21 mouse cellular contexts compared by ENCODE assay signal in genomic region chr10:96201891-96202290, GRCm38 (mm10).
A peak's percentile ranks its signal among the peaks of the same experiment; 100 is the strongest.
DNase-seq lines count a peak whose midpoint lies in the region; ATAC-seq and TF ChIP-seq lines count a peak whose summit lies in the region.
"Had no signal": no experiment of that assay in that cellular context is flagged by ENCODE, and none has a peak within 500 bp of the region (broad histone marks: within the 10 kb centered on the region; RNA-seq: fewer than 3 reads in every experiment).

No protein-coding gene starts in this region.

- no peak overlapping the region for H3K4me2 ChIP-seq in limb, embryonic 11.5 days (ENCODE audit: low read depth, severe bottlenecking)
- H3K4me2 ChIP-seq in kidney, embryonic 14.5 days (replicated peaks; ENCODE audit: low read depth, low read length), result no peak overlapping the region
- no peak overlapping the region for H3K4me2 ChIP-seq in hindbrain, embryonic 11.5 days (replicated peaks; ENCODE audit: low read depth, low read length)
- H3K4me2 ChIP-seq: embryonic facial prominence, embryonic 13.5 days; hindbrain, embryonic 13.5 days; midbrain, embryonic 13.5 days had no signal

- H3K27ac ChIP-seq in limb, embryonic 11.5 days (replicated peaks; ENCODE audit: low read depth, low read length), result no peak overlapping the region
- no peak overlapping the region for H3K27ac ChIP-seq in limb, embryonic 10.5 days
- no peak overlapping the region; the same call in 1 of the 2 replicates for H3K27ac ChIP-seq in thymus, adult 2 months (ENCODE audit: control insufficient read depth, insufficient read depth, low read length)
- H3K27ac ChIP-seq in kidney, embryonic 14.5 days (ENCODE audit: low read depth, low read length), result no peak overlapping the region
- no peak overlapping the region for H3K27ac ChIP-seq in hindbrain, embryonic 11.5 days (ENCODE audit: low read depth, low read length)
- H3K27ac ChIP-seq: embryonic facial prominence, embryonic 13.5 days; kidney, postnatal 0 days; left cerebral cortex, adult 2 months; midbrain, embryonic 13.5 days; neural tube, embryonic 13.5 days had no signal

- H3K9me3 ChIP-seq in limb, embryonic 11.5 days (ENCODE audit: control insufficient read depth, low read length), result no peaks in the 10 kb centered on the region
- H3K9me3 ChIP-seq in limb, embryonic 10.5 days (replicated peaks), result no peaks in the 10 kb centered on the region
- peaks cover 5% of the 10 kb centered on the region; the same call in 1 of the 2 replicates for H3K9me3 ChIP-seq in kidney, embryonic 14.5 days (ENCODE audit: control insufficient read depth, low read length)
- H3K9me3 ChIP-seq in hindbrain, embryonic 11.5 days (ENCODE audit: control insufficient read depth, low read length), result no peaks in the 10 kb centered on the region
- H3K9me3 ChIP-seq: embryonic facial prominence, embryonic 13.5 days; heart, embryonic 12.5 days; hindbrain, embryonic 13.5 days; midbrain, embryonic 13.5 days; neural tube, embryonic 13.5 days had no signal

- peak; percentile 35 for DNase-seq in limb, embryonic 11.5 days (ENCODE audit: low spot score)
- no peak for DNase-seq in limb, embryonic 10.5 days (ENCODE audit: low spot score)
- peak; percentile 35 for DNase-seq in thymus, postnatal 4 days
- DNase-seq in thymus, adult 2 months, result no peak
- DNase-seq in forelimb bud, embryonic 11.5 days (ENCODE audit: low read depth, low spot score), result peak; percentile 16
- no peak for DNase-seq in hindbrain, embryonic 11.5 days (ENCODE audit: low spot score)
- DNase-seq: adrenal gland, postnatal 36 days; cerebellum, adult 9-10 months; gastrocnemius, postnatal 14 days; heart, postnatal 14 days; kidney, adult 18-20 months; right cerebral cortex, adult 18-20 months had no signal

- TF ChIP-seq POLR2A in thymus, adult 2 months (IDR thresholded peaks at IDR 0.05; ENCODE audit: control insufficient read depth, extremely low read depth, insufficient read depth, low read length, poor library complexity), result no peak

- H3K27me3 ChIP-seq in limb, embryonic 11.5 days (ENCODE audit: control insufficient read depth, insufficient read depth, low read length), result no peaks in the 10 kb centered on the region
- H3K27me3 ChIP-seq in limb, embryonic 10.5 days (ENCODE audit: low read depth, poor library complexity, severe bottlenecking), result no peaks in the 10 kb centered on the region
- no peaks in the 10 kb centered on the region for H3K27me3 ChIP-seq in thymus, adult 2 months (ENCODE audit: control insufficient read depth, insufficient read depth, low read length)
- H3K27me3 ChIP-seq in kidney, embryonic 14.5 days (ENCODE audit: control insufficient read depth, insufficient read depth, low read length), result no peaks in the 10 kb centered on the region
- no peaks in the 10 kb centered on the region for H3K27me3 ChIP-seq in hindbrain, embryonic 11.5 days (ENCODE audit: control insufficient read depth, insufficient read depth, low read length)
- H3K27me3 ChIP-seq: embryonic facial prominence, embryonic 13.5 days; heart, embryonic 12.5 days; hindbrain, embryonic 13.5 days; midbrain, embryonic 13.5 days; neural tube, embryonic 13.5 days had no signal

- H3K4me1 ChIP-seq in limb, embryonic 11.5 days (ENCODE audit: control insufficient read depth, insufficient read depth, low read length), result no peaks in the 10 kb centered on the region
- H3K4me1 ChIP-seq in limb, embryonic 10.5 days, result peaks cover 9% of the 10 kb centered on the region
- peaks cover 16% of the 10 kb centered on the region for H3K4me1 ChIP-seq in thymus, adult 2 months (replicated peaks; ENCODE audit: control insufficient read depth, insufficient read depth, low read length)
- no peaks in the 10 kb centered on the region for H3K4me1 ChIP-seq in kidney, embryonic 14.5 days (ENCODE audit: control insufficient read depth, insufficient read depth, low read length)
- no peaks in the 10 kb centered on the region for H3K4me1 ChIP-seq in hindbrain, embryonic 11.5 days (replicated peaks; ENCODE audit: control insufficient read depth, insufficient read depth, low read length)
- H3K4me1 ChIP-seq: hindbrain, embryonic 13.5 days; midbrain, embryonic 13.5 days; neural tube, embryonic 13.5 days had no signal

- WGBS in limb, embryonic 11.5 days, result 42% methylated on average over 6 of the region's 6 CpGs
- 61% methylated on average over 6 of the region's 6 CpGs for WGBS in limb, embryonic 10.5 days
- WGBS in thymus, adult 2 months, result 49% methylated on average over 6 of the region's 6 CpGs
- WGBS in kidney, embryonic 14.5 days, result 66% methylated on average over 6 of the region's 6 CpGs
- WGBS in hindbrain, embryonic 11.5 days, result 65% methylated on average over 6 of the region's 6 CpGs

- H3K9ac ChIP-seq in limb, embryonic 11.5 days (ENCODE audit: low read length), result no peak overlapping the region
- no peak overlapping the region for H3K9ac ChIP-seq in kidney, embryonic 14.5 days (ENCODE audit: low read depth, low read length)
- no peak overlapping the region for H3K9ac ChIP-seq in hindbrain, embryonic 11.5 days (ENCODE audit: low read depth, low read length)
- H3K9ac ChIP-seq: embryonic facial prominence, embryonic 13.5 days; heart, embryonic 12.5 days; midbrain, embryonic 13.5 days; neural tube, embryonic 13.5 days had no signal

- H3K4me3 ChIP-seq in limb, embryonic 11.5 days (ENCODE audit: low read depth, low read length), result no peak overlapping the region
- H3K4me3 ChIP-seq in limb, embryonic 10.5 days, result no peak overlapping the region
- no peak overlapping the region for H3K4me3 ChIP-seq in thymus, adult 2 months (ENCODE audit: control insufficient read depth, insufficient read depth, low read length)
- no peak overlapping the region for H3K4me3 ChIP-seq in kidney, embryonic 14.5 days (ENCODE audit: low read length)
- H3K4me3 ChIP-seq in hindbrain, embryonic 11.5 days (ENCODE audit: low read depth, low read length), result no peak overlapping the region
- H3K4me3 ChIP-seq: embryonic facial prominence, embryonic 13.5 days; heart, embryonic 12.5 days; hindbrain, embryonic 13.5 days; left cerebral cortex, adult 2 months; midbrain, embryonic 13.5 days; neural tube, embryonic 13.5 days had no signal

- no peak for ATAC-seq in limb, embryonic 11.5 days (ENCODE audit: insufficient number of reproducible peaks, low FRiP score, low TSS enrichment, low read depth)
- no peak for ATAC-seq in kidney, embryonic 14.5 days (ENCODE audit: low FRiP score, low TSS enrichment)
- ATAC-seq in hindbrain, embryonic 11.5 days (ENCODE audit: low FRiP score), result no peak
- ATAC-seq: forebrain, embryonic 14.5 days; midbrain, embryonic 13.5 days had no signal

- no peak for TF ChIP-seq CTCF in thymus, adult 2 months (IDR thresholded peaks at IDR 0.05; ENCODE audit: borderline replicate concordance, control insufficient read depth, extremely low read depth, insufficient read depth, low read length, poor library complexity)

- H3K36me3 ChIP-seq in limb, embryonic 11.5 days (ENCODE audit: control insufficient read depth, insufficient read depth, low read length), result no peaks in the 10 kb centered on the region
- no peaks in the 10 kb centered on the region for H3K36me3 ChIP-seq in limb, embryonic 10.5 days
- H3K36me3 ChIP-seq in thymus, adult 2 months (ENCODE audit: control insufficient read depth, insufficient read depth, low read length), result no peaks in the 10 kb centered on the region
- H3K36me3 ChIP-seq in kidney, embryonic 14.5 days (ENCODE audit: control insufficient read depth, insufficient read depth, low read length), result no peaks in the 10 kb centered on the region
- no peaks in the 10 kb centered on the region for H3K36me3 ChIP-seq in hindbrain, embryonic 11.5 days (ENCODE audit: control insufficient read depth, insufficient read depth, low read length)
- H3K36me3 ChIP-seq: embryonic facial prominence, embryonic 13.5 days; heart, embryonic 12.5 days; hindbrain, embryonic 13.5 days; midbrain, embryonic 13.5 days; neural tube, embryonic 13.5 days had no signal

Comparison
In these comparisons a context has a peak if more than half of its experiments do, and no peak if none do; other contexts are left out.
1. DNase-seq: peak in limb, embryonic 11.5 days (single experiment), thymus, postnatal 4 days (single experiment) and forelimb bud, embryonic 11.5 days (single experiment); none in limb, embryonic 10.5 days (single experiment), thymus, adult 2 months (single experiment) and hindbrain, embryonic 11.5 days (single experiment).